Mouse (Mus musculus): ENCODE results near the gene Sox6.

DNA sequence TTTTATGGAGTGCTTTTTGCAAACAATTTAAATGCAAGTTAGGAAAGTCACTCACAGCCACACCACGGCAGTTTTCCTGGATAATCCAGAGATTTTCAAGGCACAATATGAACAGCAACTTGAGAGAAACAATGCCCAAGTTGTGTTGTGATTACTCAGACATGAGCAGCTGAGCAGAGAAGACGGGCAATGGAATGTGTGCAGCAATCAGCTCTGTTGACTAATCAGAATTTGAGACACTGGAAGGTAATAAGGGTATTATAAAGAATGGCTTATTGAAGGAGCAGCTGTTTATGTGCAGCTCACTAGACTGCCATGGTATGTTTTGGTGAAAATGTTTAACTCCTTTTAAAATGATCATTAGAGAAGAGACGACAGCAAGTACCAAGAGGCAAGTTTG is 287.5 kb downstream of the Sox6 start:
- TF ChIP-seq POLR2A (IDR thresholded peaks at IDR 0.05; ENCODE audit: low read depth, low read length), result no peak
- no peak for TF ChIP-seq CTCF (IDR thresholded peaks at IDR 0.05; ENCODE audit: extremely low read depth, insufficient read depth, insufficient read length, insufficient replicate concordance)
